Mouse (Mus musculus): ENCODE data around the gene Rsc1a1. TPM values are rescaled to one million over a fixed set of nuclear protein-coding genes. Genes with fewer than 3 reads are reported as not detected.

Rsc1a1 gene
- total and polyA plus RNA-seq, 2 experiments from 2014 or later = 2.7 TPM; not detected in 1

GRCm38 (mm10) chr4:141656932-141657331, 28.5 kb downstream of the Rsc1a1 start:
- peak overlapping the region; percentile 32; the same call in 1 of the 2 replicates for H3K27ac ChIP-seq (ENCODE audit: low read depth, low read length)
- no peak overlapping the region for H3K4me3 ChIP-seq (ENCODE audit: low read depth, low read length)
- H3K9ac ChIP-seq (replicated peaks; ENCODE audit: low read length, poor library complexity, severe bottlenecking) = no peak overlapping the region
- H3K36me3 ChIP-seq (ENCODE audit: insufficient read depth, low read length) = peaks cover 21% of the 10 kb centered on the region
- TF ChIP-seq CTCF (IDR thresholded peaks at IDR 0.05) = no peak
- H3K27me3 ChIP-seq (ENCODE audit: insufficient read depth, low read length) = no peaks in the 10 kb centered on the region
- ATAC-seq (ENCODE audit: low FRiP score) (no peak), DNase-seq (ENCODE audit: low spot score) (no peak)
- H3K9me3 ChIP-seq (ENCODE audit: low read length) = no peaks in the 10 kb centered on the region
- 59% methylated on average over 8 of the region's 8 CpGs for WGBS
- no peaks in the 10 kb centered on the region for H3K4me1 ChIP-seq (ENCODE audit: insufficient read depth, low read length)
- H3K4me2 ChIP-seq (ENCODE audit: low read depth, low read length, poor library complexity, severe bottlenecking) = no peak overlapping the region

- ATAC-seq (ENCODE audit: low FRiP score) (no peak), DNase-seq (ENCODE audit: low spot score) (no peak)
- TF ChIP-seq CTCF (IDR thresholded peaks at IDR 0.05) = no peak
- WGBS = 88% methylated on average over 12 of the region's 12 CpGs
- H3K9ac ChIP-seq (replicated peaks; ENCODE audit: low read length, poor library complexity, severe bottlenecking) = no peak overlapping the region
- no peaks in the 10 kb centered on the region for H3K9me3 ChIP-seq (ENCODE audit: low read length)
- H3K27ac ChIP-seq (ENCODE audit: low read depth, low read length) = no peak overlapping the region
- no peaks in the 10 kb centered on the region for H3K27me3 ChIP-seq (ENCODE audit: insufficient read depth, low read length)
- H3K36me3 ChIP-seq (ENCODE audit: insufficient read depth, low read length) = peaks cover 23% of the 10 kb centered on the region
- no peak overlapping the region for H3K4me2 ChIP-seq (ENCODE audit: low read depth, low read length, poor library complexity, severe bottlenecking)
- no peaks in the 10 kb centered on the region for H3K4me1 ChIP-seq (ENCODE audit: insufficient read depth, low read length)
- no peak overlapping the region for H3K4me3 ChIP-seq (ENCODE audit: low read depth, low read length)
Observed at GRCm38 (mm10) chr4:141655908-141656608, 29.3 kb downstream of the Rsc1a1 start.

GRCm38 (mm10) chr4:141654509-141654908, 30.9 kb downstream of the Rsc1a1 start:
- H3K27ac ChIP-seq (ENCODE audit: low read depth, low read length) = peak overlapping the region; percentile 43; the same call in 1 of the 2 replicates
- H3K4me1 ChIP-seq (ENCODE audit: insufficient read depth, low read length) = no peaks in the 10 kb centered on the region
- no peak for TF ChIP-seq CTCF (IDR thresholded peaks at IDR 0.05)
- H3K4me2 ChIP-seq (ENCODE audit: low read depth, low read length, poor library complexity, severe bottlenecking) = no peak overlapping the region
- no peaks in the 10 kb centered on the region for H3K9me3 ChIP-seq (ENCODE audit: low read length)
- H3K36me3 ChIP-seq (ENCODE audit: insufficient read depth, low read length) = peaks cover 20% of the 10 kb centered on the region
- no peak for ATAC-seq (ENCODE audit: low FRiP score)
- H3K9ac ChIP-seq (replicated peaks; ENCODE audit: low read length, poor library complexity, severe bottlenecking) = no peak overlapping the region
- no peaks in the 10 kb centered on the region for H3K27me3 ChIP-seq (ENCODE audit: insufficient read depth, low read length)
- DNase-seq (ENCODE audit: low spot score) = no peak
- 94% methylated on average over 6 of the region's 6 CpGs for WGBS
- no peak overlapping the region for H3K4me3 ChIP-seq (ENCODE audit: low read depth, low read length)

- no peaks in the 10 kb centered on the region for H3K27me3 ChIP-seq (ENCODE audit: insufficient read depth, low read length)
- no peaks in the 10 kb centered on the region for H3K9me3 ChIP-seq (ENCODE audit: low read length)
- no peaks in the 10 kb centered on the region for H3K4me1 ChIP-seq (ENCODE audit: insufficient read depth, low read length)
- H3K36me3 ChIP-seq (ENCODE audit: insufficient read depth, low read length) = peaks cover 18% of the 10 kb centered on the region
- no peak overlapping the region for H3K4me3 ChIP-seq (ENCODE audit: low read depth, low read length)
- no peak for TF ChIP-seq CTCF (IDR thresholded peaks at IDR 0.05)
- H3K4me2 ChIP-seq (ENCODE audit: low read depth, low read length, poor library complexity, severe bottlenecking) = no peak overlapping the region
- ATAC-seq (ENCODE audit: low FRiP score) (peak; percentile 52; the same call in 1 of the 2 replicates), DNase-seq (ENCODE audit: low spot score) (peak; percentile 42)
- 81% methylated on average over 13 of the region's 13 CpGs for WGBS
- H3K27ac ChIP-seq (ENCODE audit: low read depth, low read length) = no peak overlapping the region
- no peak overlapping the region for H3K9ac ChIP-seq (replicated peaks; ENCODE audit: low read length, poor library complexity, severe bottlenecking)
Observed at GRCm38 (mm10) chr4:141653813-141654212, 31.6 kb downstream of the Rsc1a1 start.

- Histone ChIP-seq H3K27ac (ENCODE audit: low read depth, low read length) (no peak overlapping the region), H3K36me3 (ENCODE audit: insufficient read depth, low read length) (peaks cover 15% of the 10 kb centered on the region), H3K4me3 (ENCODE audit: low read depth, low read length) (no peak overlapping the region), H3K4me1 (ENCODE audit: insufficient read depth, low read length) (no peaks in the 10 kb centered on the region), H3K27me3 (ENCODE audit: insufficient read depth, low read length) (no peaks in the 10 kb centered on the region), H3K9ac (replicated peaks; ENCODE audit: low read length, poor library complexity, severe bottlenecking) (no peak overlapping the region), H3K4me2 (ENCODE audit: low read depth, low read length, poor library complexity, severe bottlenecking) (no peak overlapping the region), H3K9me3 (ENCODE audit: low read length) (no peaks in the 10 kb centered on the region)
- TF ChIP-seq CTCF (IDR thresholded peaks at IDR 0.05) = no peak
- 95% methylated on average over 8 of the region's 8 CpGs for WGBS
- ATAC-seq (ENCODE audit: low FRiP score) (no peak), DNase-seq (ENCODE audit: low spot score) (no peak)
Observed at GRCm38 (mm10) chr4:141653044-141653443, 32.4 kb downstream of the Rsc1a1 start.

GRCm38 (mm10) chr4:141651944-141652343, 33.5 kb downstream of the Rsc1a1 start:
- TF ChIP-seq CTCF (IDR thresholded peaks at IDR 0.05) = no peak
- Histone ChIP-seq H3K4me2 (ENCODE audit: low read depth, low read length, poor library complexity, severe bottlenecking) (no peak overlapping the region), H3K9ac (replicated peaks; ENCODE audit: low read length, poor library complexity, severe bottlenecking) (no peak overlapping the region), H3K27me3 (ENCODE audit: insufficient read depth, low read length) (no peaks in the 10 kb centered on the region), H3K4me3 (ENCODE audit: low read depth, low read length) (no peak overlapping the region), H3K4me1 (ENCODE audit: insufficient read depth, low read length) (no peaks in the 10 kb centered on the region), H3K9me3 (ENCODE audit: low read length) (no peaks in the 10 kb centered on the region), H3K27ac (ENCODE audit: low read depth, low read length) (no peak overlapping the region), H3K36me3 (ENCODE audit: insufficient read depth, low read length) (peaks cover 13% of the 10 kb centered on the region)
- no peak for DNase-seq (ENCODE audit: low spot score)
- 76% methylated on average over 10 of the region's 10 CpGs for WGBS
- ATAC-seq (ENCODE audit: low FRiP score) = no peak

All from midbrain, postnatal 0 days (tissue).